Mouse (Mus musculus): ENCODE measurements around the gene Cmah.

Gene Cmah

DNA sequence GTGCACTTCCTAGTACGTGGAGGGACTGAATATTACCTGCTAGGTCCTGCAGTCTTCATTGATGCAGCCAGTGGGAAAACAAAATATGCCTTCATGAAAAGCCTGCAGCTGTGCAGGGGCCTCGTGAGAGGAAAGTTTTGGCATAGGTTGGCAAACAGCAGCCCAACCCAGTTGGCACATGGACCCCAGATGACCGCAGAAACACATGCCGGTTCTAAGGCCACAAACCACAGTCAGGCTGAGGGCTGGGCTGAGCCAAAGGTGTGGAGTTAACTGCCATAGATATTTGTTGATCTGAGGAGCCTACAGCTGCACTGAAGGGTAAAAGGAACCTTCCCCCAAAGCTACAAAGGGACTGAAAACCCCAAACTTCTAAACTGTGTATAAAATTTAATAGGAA lies 14.9 kb downstream of the Cmah start:
- DNase-seq, result peak; percentile 23

DNA sequence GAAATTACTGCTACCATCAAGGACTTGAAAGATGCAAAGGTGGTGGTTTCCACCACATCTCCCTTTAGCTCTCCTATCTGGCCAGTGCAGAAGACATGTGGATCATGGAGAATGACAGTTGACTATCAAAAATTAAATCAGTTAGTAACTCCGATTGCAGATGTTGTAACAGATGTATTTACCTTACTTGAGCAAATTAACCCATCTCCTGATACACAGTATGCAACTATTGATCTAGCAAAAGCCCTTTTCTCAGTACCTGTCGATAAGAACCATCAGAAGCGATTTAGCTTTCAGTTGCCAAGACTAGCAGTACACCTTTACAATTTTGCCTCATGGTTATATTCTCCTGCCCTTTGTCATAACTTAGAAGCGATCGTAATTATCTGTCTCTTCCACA lies 25.8 kb downstream of the Cmah start:
- DNase-seq, result no peak

- DNase-seq, result no peak
Measured at GRCm38 (mm10) chr13:24354751-24355150, 27.5 kb downstream of the Cmah start.

- DNase-seq, result no peak
Measured at GRCm38 (mm10) chr13:24359181-24359580, 32.0 kb downstream of the Cmah start.

- no peak for DNase-seq
Measured at GRCm38 (mm10) chr13:24365191-24365590, 38.0 kb downstream of the Cmah start.

GRCm38 (mm10) chr13:24372893-24373599 lies 45.8 kb downstream of the Cmah start:
- DNase-seq, result peak; percentile 63

DNA sequence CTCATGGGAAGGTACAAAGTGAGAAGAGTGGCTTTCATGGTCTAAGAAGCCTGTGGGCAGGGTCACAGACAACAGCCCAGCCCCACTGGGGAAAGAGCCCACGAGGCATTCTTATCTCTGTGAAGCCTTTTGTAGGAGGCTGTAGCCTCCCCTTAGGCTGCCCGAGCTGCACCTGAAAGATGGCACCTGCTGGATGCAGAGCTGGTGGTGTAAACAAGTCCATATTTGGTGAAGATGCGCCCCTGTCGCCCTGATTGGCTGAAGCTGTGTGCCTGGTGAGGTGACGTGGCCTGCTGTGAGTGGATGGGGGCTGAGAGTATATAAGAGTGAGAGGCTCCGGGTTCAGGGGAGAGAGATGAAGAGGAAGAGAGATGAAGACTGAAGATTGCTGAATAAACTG lies 47.4 kb downstream of the Cmah start:
- DNase-seq, result peak; percentile 86

GRCm38 (mm10) chr13:24375320-24376203 lies 48.4 kb downstream of the Cmah start:
- DNase-seq, result peak; percentile 75

GRCm38 (mm10) chr13:24380713-24381112 lies 53.5 kb downstream of the Cmah start:
- DNase-seq, result no peak

DNA sequence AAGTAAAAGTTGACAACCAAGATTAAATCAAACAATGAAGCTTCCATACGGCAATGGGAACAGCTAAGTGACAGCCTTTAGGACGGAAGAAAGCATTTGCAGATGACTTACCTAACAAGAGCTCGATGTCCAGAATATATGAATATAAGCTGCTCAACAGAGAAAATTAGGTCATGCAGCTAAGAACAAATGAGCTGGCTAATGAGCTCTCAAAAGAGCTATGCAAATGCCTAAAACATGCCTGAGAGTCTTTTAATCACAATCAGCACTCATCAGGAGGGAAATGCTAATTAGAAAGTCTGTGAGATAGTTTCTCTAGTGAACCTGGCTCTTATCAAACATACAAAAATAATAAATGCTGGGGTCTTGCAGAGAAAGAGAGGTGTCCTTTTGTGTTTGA lies 56.7 kb downstream of the Cmah start:
- no peak for DNase-seq

DNA sequence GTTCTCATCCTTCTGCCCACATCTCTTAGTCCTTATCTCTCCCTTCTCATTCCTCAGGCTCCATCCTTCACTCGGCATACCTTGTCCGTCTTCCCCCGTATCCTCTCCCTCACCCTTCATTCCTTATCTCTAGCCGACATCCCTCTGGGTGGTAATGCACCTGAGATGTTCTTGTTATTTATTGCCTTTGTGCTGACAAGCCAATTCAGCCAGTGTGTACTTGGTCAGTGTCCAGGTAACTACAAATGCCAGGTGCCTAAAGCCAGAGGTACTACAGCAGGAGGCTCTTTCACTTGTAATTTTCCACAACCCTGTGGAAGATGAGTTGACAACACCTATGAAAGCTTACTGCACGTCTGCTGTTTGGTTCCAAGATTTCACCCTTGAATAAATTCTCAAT lies 64.7 kb downstream of the Cmah start:
- no peak for DNase-seq

DNA sequence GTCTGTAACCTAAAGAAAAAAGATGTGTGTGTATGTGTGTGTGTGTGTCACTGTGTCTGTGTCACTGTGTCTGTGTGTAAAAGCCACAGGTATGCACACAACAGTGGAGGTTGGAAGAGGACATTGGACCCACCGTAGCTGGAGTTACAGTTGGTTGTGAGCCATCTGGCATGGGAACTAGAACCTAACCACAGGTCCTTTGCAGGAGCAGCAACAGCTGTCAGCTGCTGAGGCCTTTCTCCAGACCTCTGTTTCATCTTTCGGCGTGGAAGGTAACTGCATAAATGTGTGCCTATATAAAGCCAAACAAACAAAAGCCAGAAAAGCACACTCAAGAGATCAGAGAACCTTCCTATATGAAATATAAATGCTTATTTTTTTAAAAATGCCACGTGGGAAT lies 65.5 kb downstream of the Cmah start:
- peak; percentile 78 for DNase-seq

GRCm38 (mm10) chr13:24393055-24393454 lies 65.9 kb downstream of the Cmah start:
- DNase-seq, result peak; percentile 56

DNA sequence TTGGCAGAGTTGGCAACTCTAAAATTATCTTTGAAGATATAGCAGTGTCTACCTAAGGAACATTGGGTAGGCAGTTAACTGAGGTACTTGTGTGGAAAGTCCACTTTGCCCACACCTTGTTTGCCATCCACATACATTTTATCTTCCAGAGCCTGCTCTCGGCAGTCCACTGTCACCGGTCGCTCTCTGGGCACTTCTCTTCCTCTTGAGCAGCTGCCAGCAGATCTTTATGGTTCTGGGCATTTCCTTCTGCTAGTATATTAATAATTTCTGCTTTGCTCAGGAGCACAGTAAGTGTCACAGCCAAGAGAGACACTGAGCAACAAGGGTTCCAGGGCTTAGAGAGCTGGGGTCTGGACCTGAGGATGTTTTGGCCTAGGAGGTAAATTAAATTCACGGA lies 68.6 kb downstream of the Cmah start:
- no peak for DNase-seq

- DNase-seq, result no peak
Measured at GRCm38 (mm10) chr13:24397181-24397580, 70.0 kb downstream of the Cmah start.

GRCm38 (mm10) chr13:24398488-24398887 lies 71.3 kb downstream of the Cmah start:
- DNase-seq, result peak; percentile 33

GRCm38 (mm10) chr13:24401821-24402220 lies 74.6 kb downstream of the Cmah start:
- peak; percentile 63 for DNase-seq

- no peak for DNase-seq
Measured at GRCm38 (mm10) chr13:24403054-24403453, 75.8 kb downstream of the Cmah start.

DNA sequence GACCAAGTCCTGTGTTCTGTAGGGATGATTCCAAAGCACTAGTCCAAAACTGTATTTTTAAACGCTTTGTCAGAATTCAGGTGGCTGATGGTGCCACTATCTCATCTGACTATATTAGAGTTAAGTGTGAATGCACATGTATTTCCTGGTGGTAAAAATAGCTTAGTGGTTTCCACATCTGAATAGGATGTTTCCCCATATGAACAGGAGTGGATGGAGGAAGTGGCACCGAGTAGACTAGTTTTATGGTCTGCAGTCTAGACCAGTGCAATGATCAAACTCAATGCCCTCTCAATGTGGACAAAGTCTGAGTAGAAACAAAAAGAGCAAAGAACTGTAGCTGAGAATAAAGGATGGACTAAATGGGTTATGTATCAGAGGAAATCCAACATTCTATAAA lies 79.6 kb downstream of the Cmah start:
- no peak for DNase-seq

DNA sequence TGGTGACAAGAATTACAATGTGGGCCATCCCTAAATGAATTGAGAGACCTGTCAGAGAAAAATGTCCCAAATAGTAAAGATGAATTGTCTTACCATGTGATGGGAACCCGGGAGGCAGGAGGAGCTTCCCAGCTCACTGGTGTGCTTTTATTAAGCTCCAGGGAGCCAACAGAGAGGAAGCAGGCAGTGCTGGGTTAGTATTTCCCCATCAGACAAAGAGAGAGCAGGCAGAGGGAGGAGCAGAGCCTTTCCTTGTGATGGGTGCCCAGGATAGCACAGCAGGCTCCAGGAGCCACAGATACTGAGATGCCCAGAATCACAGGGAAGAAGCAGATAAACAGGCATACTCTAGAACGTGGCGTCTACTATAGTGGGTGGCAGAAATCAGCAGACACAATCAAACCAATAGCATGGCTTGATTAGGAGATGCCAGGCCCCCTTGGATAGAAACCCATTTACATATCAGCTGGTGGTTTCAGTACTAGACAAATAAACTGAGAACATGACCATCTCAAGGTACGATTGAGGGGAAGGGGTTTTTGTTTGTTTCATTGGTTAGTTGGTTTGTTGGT lies 87.5 kb downstream of the Cmah start:
- peak; percentile 12 for DNase-seq

DNA sequence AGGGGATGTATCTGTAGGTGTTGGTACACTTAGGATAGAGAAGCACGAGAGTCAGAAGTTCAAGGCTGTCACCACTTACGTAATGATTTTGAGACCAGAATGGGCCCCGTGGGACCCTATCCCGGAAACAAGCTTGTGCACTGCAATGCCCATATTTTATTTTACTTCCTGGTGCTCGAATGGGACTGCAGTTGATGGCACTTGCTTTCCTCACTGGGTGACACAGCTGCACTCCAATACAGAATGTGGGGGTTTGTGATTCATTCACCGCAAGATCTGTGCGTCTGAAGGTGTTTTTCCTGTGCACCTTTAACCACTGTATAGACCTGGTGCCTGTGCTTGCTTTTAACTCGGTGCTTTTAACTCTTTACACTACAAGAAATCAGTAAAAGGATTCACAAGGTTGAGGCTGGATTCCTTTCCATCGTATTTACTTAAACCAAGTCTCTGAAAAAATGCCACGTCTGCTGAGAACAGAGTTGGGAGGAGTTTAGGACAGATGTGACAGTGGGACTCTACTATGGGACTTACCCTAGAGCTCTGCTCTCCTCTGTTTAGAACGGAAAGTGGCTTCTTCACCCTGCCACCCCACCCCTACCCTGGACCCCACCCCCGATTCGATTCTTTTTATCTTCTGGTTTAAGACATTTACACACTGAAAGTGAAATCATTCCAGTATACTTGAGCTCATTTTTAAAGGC lies 88.5 kb downstream of the Cmah start:
- peak; percentile 74 for DNase-seq

DNA sequence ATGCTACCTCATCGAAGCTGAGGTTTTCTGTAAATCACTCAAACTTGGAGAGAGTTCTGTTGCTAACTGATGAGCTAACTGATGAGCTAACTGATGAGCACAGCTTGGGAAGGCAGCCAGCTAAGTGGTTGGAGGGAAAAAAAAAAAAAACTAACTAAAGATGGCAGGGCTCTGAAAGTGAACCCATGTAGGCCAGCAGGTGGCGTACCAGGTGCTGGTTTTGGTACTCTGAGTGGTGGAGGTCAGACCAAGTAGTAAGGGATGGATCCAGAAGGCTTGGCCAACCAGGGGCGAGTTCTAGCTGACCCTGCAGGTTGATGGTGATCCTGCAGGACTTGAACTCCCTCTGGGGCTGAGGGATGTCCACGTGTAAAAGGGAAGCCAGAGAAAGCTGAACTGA lies 89.2 kb downstream of the Cmah start:
- DNase-seq, result peak; percentile 87

DNA sequence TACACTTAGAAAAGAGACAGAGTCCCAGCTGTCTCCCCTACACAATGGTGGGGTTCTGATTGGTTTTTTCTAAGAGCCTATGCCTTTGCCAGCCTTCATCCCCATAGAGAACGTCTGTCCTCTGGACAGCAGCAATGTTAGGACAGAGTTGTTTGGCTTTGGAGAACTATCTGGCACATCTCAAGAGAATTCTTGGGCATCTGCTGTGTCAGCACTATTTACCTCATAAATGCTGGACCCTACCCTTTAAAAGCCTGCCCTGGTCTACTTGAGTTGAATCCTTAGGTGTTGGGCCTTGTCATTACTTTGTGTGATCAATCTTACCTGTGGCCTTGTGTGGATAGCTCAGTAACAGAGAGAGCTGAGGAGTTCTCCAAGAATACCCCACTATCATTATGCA lies 90.8 kb downstream of the Cmah start:
- DNase-seq, result no peak

All from thymus, postnatal 14 days (tissue).